Mouse (Mus musculus): ENCODE results near the gene Nrp2. TPM values are rescaled to one million over a fixed set of nuclear protein-coding genes. Genes with fewer than 3 reads are reported as not detected.

The Nrp2 gene
- polyA plus RNA-seq, 1 experiment from 2014 or later, result 6.2 TPM

GRCm38 (mm10) chr1:62801842-62802241, 98.8 kb downstream of the Nrp2 start:
- H3K36me3 ChIP-seq (ENCODE audit: control insufficient read depth, insufficient read depth, low read length), result no peaks in the 10 kb centered on the region
- H3K4me2 ChIP-seq, result no peak overlapping the region
- H3K4me1 ChIP-seq (replicated peaks; ENCODE audit: control insufficient read depth, insufficient read depth, low read length), result peaks cover 26% of the 10 kb centered on the region
- no peak overlapping the region for H3K4me3 ChIP-seq (ENCODE audit: low read depth, low read length)
- H3K27ac ChIP-seq (ENCODE audit: low read depth, low read length), result no peak overlapping the region
- H3K27me3 ChIP-seq (replicated peaks; ENCODE audit: control insufficient read depth, insufficient read depth, low read length), result no peaks in the 10 kb centered on the region
- ATAC-seq (replicated peaks; ENCODE audit: low FRiP score) (no peak), DNase-seq (ENCODE audit: low spot score) (no peak)
- no peak overlapping the region for H3K9ac ChIP-seq (ENCODE audit: low read depth, low read length)
- WGBS, result 61% methylated on average over 3 of the region's 3 CpGs
- H3K9me3 ChIP-seq (ENCODE audit: control insufficient read depth, low read length), result no peaks in the 10 kb centered on the region

GRCm38 (mm10) chr1:62803544-62803943, 100.5 kb downstream of the Nrp2 start:
- H3K27me3 ChIP-seq (replicated peaks; ENCODE audit: control insufficient read depth, insufficient read depth, low read length), result no peaks in the 10 kb centered on the region
- H3K9me3 ChIP-seq (ENCODE audit: control insufficient read depth, low read length), result no peaks in the 10 kb centered on the region
- DNase-seq (ENCODE audit: low spot score), result no peak
- peaks cover 26% of the 10 kb centered on the region for H3K4me1 ChIP-seq (replicated peaks; ENCODE audit: control insufficient read depth, insufficient read depth, low read length)
- H3K36me3 ChIP-seq (ENCODE audit: control insufficient read depth, insufficient read depth, low read length), result no peaks in the 10 kb centered on the region
- no peak overlapping the region for H3K9ac ChIP-seq (ENCODE audit: low read depth, low read length)
- H3K27ac ChIP-seq (ENCODE audit: low read depth, low read length), result no peak overlapping the region
- H3K4me2 ChIP-seq, result no peak overlapping the region
- WGBS, result 26% methylated on average over 1 of the region's 1 CpGs
- H3K4me3 ChIP-seq (ENCODE audit: low read depth, low read length), result no peak overlapping the region
- ATAC-seq (replicated peaks; ENCODE audit: low FRiP score), result peak; percentile 68

- H3K9me3 ChIP-seq (ENCODE audit: control insufficient read depth, low read length), result no peaks in the 10 kb centered on the region
- ATAC-seq (replicated peaks; ENCODE audit: low FRiP score) (no peak), DNase-seq (ENCODE audit: low spot score) (no peak)
- no peak overlapping the region for H3K4me2 ChIP-seq
- H3K9ac ChIP-seq (ENCODE audit: low read depth, low read length), result no peak overlapping the region
- H3K4me1 ChIP-seq (replicated peaks; ENCODE audit: control insufficient read depth, insufficient read depth, low read length), result peaks cover 15% of the 10 kb centered on the region
- 54% methylated on average over 1 of the region's 1 CpGs for WGBS
- H3K4me3 ChIP-seq (ENCODE audit: low read depth, low read length), result no peak overlapping the region
- H3K27ac ChIP-seq (ENCODE audit: low read depth, low read length), result no peak overlapping the region
- H3K36me3 ChIP-seq (ENCODE audit: control insufficient read depth, insufficient read depth, low read length), result no peaks in the 10 kb centered on the region
- H3K27me3 ChIP-seq (replicated peaks; ENCODE audit: control insufficient read depth, insufficient read depth, low read length), result no peaks in the 10 kb centered on the region
These were observed 102.9 kb downstream of the Nrp2 start for GRCm38 (mm10) chr1:62806014-62806413.

- Histone ChIP-seq H3K4me1 (replicated peaks; ENCODE audit: control insufficient read depth, insufficient read depth, low read length) (peaks cover 7% of the 10 kb centered on the region), H3K36me3 (ENCODE audit: control insufficient read depth, insufficient read depth, low read length) (no peaks in the 10 kb centered on the region), H3K4me2 (no peak overlapping the region), H3K4me3 (ENCODE audit: low read depth, low read length) (no peak overlapping the region), H3K27ac (ENCODE audit: low read depth, low read length) (no peak overlapping the region), H3K9ac (ENCODE audit: low read depth, low read length) (no peak overlapping the region), H3K27me3 (replicated peaks; ENCODE audit: control insufficient read depth, insufficient read depth, low read length) (no peaks in the 10 kb centered on the region), H3K9me3 (ENCODE audit: control insufficient read depth, low read length) (no peaks in the 10 kb centered on the region)
- no peak for DNase-seq (ENCODE audit: low spot score)
- no peak for ATAC-seq (replicated peaks; ENCODE audit: low FRiP score)
- 71% methylated on average over 4 of the region's 4 CpGs for WGBS
These were observed 105.3 kb downstream of the Nrp2 start for GRCm38 (mm10) chr1:62808395-62808794.

GRCm38 (mm10) chr1:62809601-62810228, 106.6 kb downstream of the Nrp2 start:
- WGBS, result 72% methylated on average over 8 of the region's 8 CpGs
- Histone ChIP-seq H3K4me3 (ENCODE audit: low read depth, low read length) (no peak overlapping the region), H3K27ac (ENCODE audit: low read depth, low read length) (no peak overlapping the region), H3K4me2 (no peak overlapping the region), H3K27me3 (replicated peaks; ENCODE audit: control insufficient read depth, insufficient read depth, low read length) (no peaks in the 10 kb centered on the region), H3K36me3 (ENCODE audit: control insufficient read depth, insufficient read depth, low read length) (no peaks in the 10 kb centered on the region), H3K9me3 (ENCODE audit: control insufficient read depth, low read length) (no peaks in the 10 kb centered on the region), H3K9ac (ENCODE audit: low read depth, low read length) (no peak overlapping the region), H3K4me1 (replicated peaks; ENCODE audit: control insufficient read depth, insufficient read depth, low read length) (no peaks in the 10 kb centered on the region)
- ATAC-seq (replicated peaks; ENCODE audit: low FRiP score) (no peak), DNase-seq (ENCODE audit: low spot score) (no peak)

GRCm38 (mm10) chr1:62811141-62811540, 108.1 kb downstream of the Nrp2 start:
- Histone ChIP-seq H3K27me3 (replicated peaks; ENCODE audit: control insufficient read depth, insufficient read depth, low read length) (no peaks in the 10 kb centered on the region), H3K4me1 (replicated peaks; ENCODE audit: control insufficient read depth, insufficient read depth, low read length) (no peaks in the 10 kb centered on the region), H3K27ac (ENCODE audit: low read depth, low read length) (no peak overlapping the region), H3K4me2 (no peak overlapping the region), H3K36me3 (ENCODE audit: control insufficient read depth, insufficient read depth, low read length) (no peaks in the 10 kb centered on the region), H3K9ac (ENCODE audit: low read depth, low read length) (no peak overlapping the region), H3K9me3 (ENCODE audit: control insufficient read depth, low read length) (no peaks in the 10 kb centered on the region), H3K4me3 (ENCODE audit: low read depth, low read length) (no peak overlapping the region)
- ATAC-seq (replicated peaks; ENCODE audit: low FRiP score) (no peak), DNase-seq (ENCODE audit: low spot score) (no peak)
- 88% methylated on average over 7 of the region's 7 CpGs for WGBS

- H3K9ac ChIP-seq (ENCODE audit: low read depth, low read length), result no peak overlapping the region
- no peak overlapping the region for H3K27ac ChIP-seq (ENCODE audit: low read depth, low read length)
- H3K4me1 ChIP-seq (replicated peaks; ENCODE audit: control insufficient read depth, insufficient read depth, low read length), result no peaks in the 10 kb centered on the region
- H3K36me3 ChIP-seq (ENCODE audit: control insufficient read depth, insufficient read depth, low read length), result no peaks in the 10 kb centered on the region
- H3K9me3 ChIP-seq (ENCODE audit: control insufficient read depth, low read length), result no peaks in the 10 kb centered on the region
- whole genome bisulfite sequencing, result 56% methylated on average over 10 of the region's 10 CpGs
- no peaks in the 10 kb centered on the region for H3K27me3 ChIP-seq (replicated peaks; ENCODE audit: control insufficient read depth, insufficient read depth, low read length)
- DNase-seq (ENCODE audit: low spot score), result no peak
- H3K4me2 ChIP-seq, result no peak overlapping the region
- H3K4me3 ChIP-seq (ENCODE audit: low read depth, low read length), result no peak overlapping the region
- ATAC-seq (replicated peaks; ENCODE audit: low FRiP score), result no peak
These were observed 109.9 kb downstream of the Nrp2 start for GRCm38 (mm10) chr1:62812701-62813684.

GRCm38 (mm10) chr1:62813938-62814337, 110.9 kb downstream of the Nrp2 start:
- ATAC-seq (replicated peaks; ENCODE audit: low FRiP score) (no peak), DNase-seq (ENCODE audit: low spot score) (no peak)
- Histone ChIP-seq H3K27ac (ENCODE audit: low read depth, low read length) (no peak overlapping the region), H3K4me1 (replicated peaks; ENCODE audit: control insufficient read depth, insufficient read depth, low read length) (no peaks in the 10 kb centered on the region), H3K4me3 (ENCODE audit: low read depth, low read length) (no peak overlapping the region), H3K9ac (ENCODE audit: low read depth, low read length) (no peak overlapping the region), H3K4me2 (no peak overlapping the region), H3K27me3 (replicated peaks; ENCODE audit: control insufficient read depth, insufficient read depth, low read length) (no peaks in the 10 kb centered on the region), H3K36me3 (ENCODE audit: control insufficient read depth, insufficient read depth, low read length) (no peaks in the 10 kb centered on the region), H3K9me3 (ENCODE audit: control insufficient read depth, low read length) (no peaks in the 10 kb centered on the region)
- WGBS, result 63% methylated on average over 1 of the region's 1 CpGs

Data from liver, embryonic 11.5 days (tissue).